Mouse (Mus musculus): ENCODE measurements around the gene Klhdc4. TPM values are rescaled to one million over a fixed set of nuclear protein-coding genes. Genes with fewer than 3 reads are reported as not detected.

The Klhdc4 gene
- polyA plus RNA-seq, 1 experiment from 2014 or later = 60.6 TPM

DNA sequence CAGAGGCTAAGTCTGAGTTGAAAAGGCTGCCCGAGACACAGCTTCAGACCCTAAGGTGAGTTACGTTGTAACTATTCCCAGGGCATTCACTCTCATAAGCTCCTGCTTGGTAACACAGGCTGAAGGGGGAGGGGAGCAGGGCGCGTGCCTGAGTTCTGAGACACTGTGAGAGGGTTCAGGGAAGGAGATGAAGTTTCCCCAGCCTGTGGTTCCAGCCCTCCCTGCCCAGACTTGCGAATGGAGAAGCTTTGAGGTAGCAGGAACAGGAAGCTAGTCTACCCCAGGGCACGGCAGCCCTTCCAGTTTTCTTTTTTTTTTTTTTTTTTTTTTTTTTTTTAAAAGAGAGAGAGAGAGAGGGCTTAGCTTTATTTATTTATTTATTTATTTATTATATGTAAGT, 31.9 kb upstream of the Klhdc4 start:
- WGBS = 60% methylated on average over 6 of the region's 6 CpGs
- no peak for DNase-seq (ENCODE audit: low spot score)

GRCm38 (mm10) chr8:121857747-121858146, 28.4 kb upstream of the Klhdc4 start:
- WGBS = 32% methylated on average over 2 of the region's 2 CpGs
- Histone ChIP-seq H3K27me3 (ENCODE audit: insufficient read depth, poor library complexity, severe bottlenecking) (no peaks in the 10 kb centered on the region), H3K9me3 (no peaks in the 10 kb centered on the region), H3K27ac (no peak overlapping the region), H3K4me1 (replicated peaks) (peaks cover 21% of the 10 kb centered on the region), H3K4me3 (no peak overlapping the region), H3K36me3 (no peaks in the 10 kb centered on the region)
- DNase-seq (ENCODE audit: low spot score) = no peak

More for the DNA sequence above, 31.9 kb upstream of the Klhdc4 start:
- Histone ChIP-seq H3K4me1 (replicated peaks) (peaks cover 21% of the 10 kb centered on the region), H3K4me3 (no peak overlapping the region), H3K27ac (no peak overlapping the region), H3K36me3 (no peaks in the 10 kb centered on the region), H3K9me3 (no peaks in the 10 kb centered on the region), H3K27me3 (ENCODE audit: insufficient read depth, poor library complexity, severe bottlenecking) (no peaks in the 10 kb centered on the region)

- H3K27me3 ChIP-seq (ENCODE audit: insufficient read depth, poor library complexity, severe bottlenecking) = 0 out of 2 replicates have a peak, but pooled peaks cover 3% of the 10 kb centered on the region
- DNase-seq (ENCODE audit: low spot score) = no peak
- WGBS = 53% methylated on average over 9 of the region's 9 CpGs
- H3K36me3 ChIP-seq = no peaks in the 10 kb centered on the region
- no peaks in the 10 kb centered on the region for H3K9me3 ChIP-seq
- no peak overlapping the region for H3K27ac ChIP-seq
- H3K4me1 ChIP-seq (replicated peaks) = peaks cover 21% of the 10 kb centered on the region
- H3K4me3 ChIP-seq = no peak overlapping the region
Observed at GRCm38 (mm10) chr8:121857331-121857730, 28.0 kb upstream of the Klhdc4 start.

DNA sequence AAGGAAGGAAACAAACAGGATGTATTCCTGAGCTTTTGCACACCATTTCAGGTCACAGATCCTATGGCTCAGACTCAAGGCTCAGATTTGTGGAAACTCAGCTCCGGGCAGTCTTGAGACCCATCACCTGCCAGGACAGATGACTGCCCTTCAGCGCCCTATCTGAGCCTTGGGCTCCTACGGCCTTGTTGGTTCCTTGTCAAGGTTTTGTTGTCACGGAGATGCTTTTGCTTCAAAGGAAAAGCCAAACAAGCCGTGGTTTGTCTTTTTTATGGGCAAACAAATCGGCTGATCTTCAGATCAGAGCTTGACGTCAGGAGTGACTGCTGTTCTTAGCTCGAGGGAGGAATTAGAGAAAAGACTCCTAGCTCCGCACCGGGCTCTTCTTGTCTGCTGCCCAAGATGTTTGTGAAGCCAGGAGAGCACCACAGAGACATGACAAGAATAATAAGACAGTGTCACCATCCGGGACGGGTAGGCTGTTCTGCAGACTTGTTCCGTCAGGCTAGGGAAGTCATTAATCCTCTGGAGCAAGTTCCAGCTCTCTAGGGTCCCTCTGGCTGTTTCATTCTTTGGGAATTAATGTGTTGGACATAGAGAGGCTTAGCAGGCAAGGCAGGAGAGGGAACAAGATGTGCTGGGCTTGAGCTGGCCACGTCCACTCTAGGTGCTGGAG, 26.8 kb upstream of the Klhdc4 start:
- peaks cover 27% of the 10 kb centered on the region for H3K4me1 ChIP-seq (replicated peaks)
- H3K27ac ChIP-seq = no peak overlapping the region
- H3K4me3 ChIP-seq = no peak overlapping the region
- WGBS = 87% methylated on average over 14 of the region's 14 CpGs
- no peaks in the 10 kb centered on the region for H3K36me3 ChIP-seq
- DNase-seq (ENCODE audit: low spot score) = no peak
- H3K9me3 ChIP-seq = no peaks in the 10 kb centered on the region
- H3K27me3 ChIP-seq (ENCODE audit: insufficient read depth, poor library complexity, severe bottlenecking) = 0 out of 2 replicates have a peak, but pooled peaks cover 5% of the 10 kb centered on the region

DNA sequence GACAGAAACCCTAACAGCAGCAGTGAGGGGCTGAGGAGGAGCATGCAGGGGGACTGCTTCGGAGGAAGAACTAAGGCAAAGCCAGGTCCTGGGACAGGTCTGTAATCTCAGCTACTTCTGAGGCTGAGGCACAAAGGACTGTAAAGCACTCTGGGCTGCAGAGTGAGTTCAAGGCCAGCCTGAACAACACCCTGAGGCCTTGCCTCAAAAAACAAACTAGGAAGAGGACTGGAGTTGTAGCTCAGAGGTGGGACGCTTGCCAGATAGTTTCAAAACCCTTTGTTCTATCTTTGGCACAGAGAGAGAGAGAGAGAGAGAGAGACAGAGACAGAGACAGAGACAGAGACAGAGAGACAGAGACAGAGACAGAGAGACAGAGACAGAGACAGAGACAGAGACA, 24.2 kb upstream of the Klhdc4 start:
- H3K4me3 ChIP-seq = no peak overlapping the region
- 84% methylated on average over 2 of the region's 2 CpGs for WGBS
- peaks cover 35% of the 10 kb centered on the region for H3K4me1 ChIP-seq (replicated peaks)
- H3K36me3 ChIP-seq = no peaks in the 10 kb centered on the region
- no peak overlapping the region for H3K27ac ChIP-seq
- no peaks in the 10 kb centered on the region for H3K9me3 ChIP-seq
- H3K27me3 ChIP-seq (ENCODE audit: insufficient read depth, poor library complexity, severe bottlenecking) = peaks cover 5% of the 10 kb centered on the region; the same call in 1 of the 2 replicates
- DNase-seq (ENCODE audit: low spot score) = no peak

DNA sequence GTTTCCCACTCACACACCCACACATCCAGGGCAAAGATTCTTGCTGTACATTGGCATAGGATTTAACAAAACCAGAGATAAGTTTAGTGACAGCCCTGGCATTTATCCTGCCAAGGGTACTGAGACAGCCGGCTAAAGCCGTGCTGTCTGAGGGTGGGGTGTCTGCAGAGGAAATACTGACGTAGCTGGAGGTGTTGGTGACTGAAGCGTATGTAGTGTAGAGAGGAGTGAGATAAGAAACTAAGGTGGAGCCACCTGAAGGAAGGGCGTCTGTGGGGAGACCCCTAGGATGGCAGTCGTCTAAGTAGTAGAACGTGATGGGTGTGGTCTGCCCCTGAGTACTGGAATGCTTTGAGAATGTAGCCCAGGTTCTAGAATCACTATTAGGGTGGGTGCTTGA, 23.1 kb upstream of the Klhdc4 start:
- no peak for DNase-seq (ENCODE audit: low spot score)
- Histone ChIP-seq H3K4me3 (no peak overlapping the region), H3K27me3 (ENCODE audit: insufficient read depth, poor library complexity, severe bottlenecking) (peaks cover 8% of the 10 kb centered on the region; the same call in 1 of the 2 replicates), H3K9me3 (no peaks in the 10 kb centered on the region), H3K36me3 (no peaks in the 10 kb centered on the region), H3K27ac (no peak overlapping the region; the same call in 1 of the 2 replicates), H3K4me1 (replicated peaks) (peaks cover 27% of the 10 kb centered on the region)
- WGBS = 68% methylated on average over 7 of the region's 7 CpGs

GRCm38 (mm10) chr8:121851716-121852115, 22.3 kb upstream of the Klhdc4 start:
- H3K4me3 ChIP-seq = peak overlapping the region; percentile 41; the same call in 1 of the 2 replicates
- H3K27me3 ChIP-seq (ENCODE audit: insufficient read depth, poor library complexity, severe bottlenecking) = peaks cover 8% of the 10 kb centered on the region; the same call in 1 of the 2 replicates
- no peaks in the 10 kb centered on the region for H3K36me3 ChIP-seq
- peaks cover 20% of the 10 kb centered on the region for H3K4me1 ChIP-seq (replicated peaks)
- no peak for DNase-seq (ENCODE audit: low spot score)
- peak overlapping the region; percentile 80 for H3K27ac ChIP-seq
- WGBS = 50% methylated on average over 7 of the region's 7 CpGs
- H3K9me3 ChIP-seq = no peaks in the 10 kb centered on the region

DNA sequence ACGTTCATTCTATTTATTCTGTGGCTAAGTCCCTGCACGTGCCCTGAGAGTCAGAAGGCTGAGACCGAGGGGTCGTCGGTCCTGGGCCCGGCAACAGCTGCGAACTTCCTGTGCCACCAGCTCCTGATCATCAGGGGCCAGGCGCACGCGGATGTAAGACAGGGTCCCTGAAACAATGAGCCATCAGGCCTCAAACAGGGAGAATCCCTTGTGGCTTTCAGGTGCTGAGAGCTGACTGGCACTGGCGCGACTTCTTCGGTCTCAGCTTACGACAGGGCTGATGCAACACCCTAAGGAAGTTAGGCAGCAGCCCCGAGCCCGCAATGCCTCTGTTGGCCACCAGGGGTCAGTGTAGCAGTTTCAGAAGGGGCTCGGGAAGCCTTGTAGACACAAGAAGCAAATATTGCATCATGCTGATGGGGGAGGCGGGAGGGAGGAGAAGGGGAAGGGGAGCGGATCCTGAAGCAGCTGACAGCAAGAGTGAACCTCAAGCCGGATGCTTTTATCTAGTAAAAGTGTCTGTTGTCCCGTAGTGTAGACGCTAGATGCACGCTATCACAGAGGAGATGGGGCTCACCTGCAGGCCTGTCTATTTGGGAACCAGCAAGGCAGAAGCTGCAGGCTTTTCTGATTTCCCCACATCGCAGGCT, 21.6 kb upstream of the Klhdc4 start:
- WGBS = 7% methylated on average over 24 of the region's 24 CpGs
- peak overlapping the region; percentile 80 for H3K27ac ChIP-seq
- peak; percentile 99 for DNase-seq (ENCODE audit: low spot score)

GRCm38 (mm10) chr8:121850436-121850820, 21.1 kb upstream of the Klhdc4 start:
- H3K27me3 ChIP-seq (ENCODE audit: insufficient read depth, poor library complexity, severe bottlenecking) = peaks cover 8% of the 10 kb centered on the region; the same call in 1 of the 2 replicates
- peak overlapping the region; percentile 80 for H3K27ac ChIP-seq
- H3K4me3 ChIP-seq = peak overlapping the region; percentile 41
- no peak for DNase-seq (ENCODE audit: low spot score)
- no peaks in the 10 kb centered on the region for H3K9me3 ChIP-seq
- 40% methylated on average over 12 of the region's 12 CpGs for WGBS
- H3K36me3 ChIP-seq = peaks cover 8% of the 10 kb centered on the region; the same call in 1 of the 2 replicates
- H3K4me1 ChIP-seq (replicated peaks) = peaks cover 20% of the 10 kb centered on the region

More for the DNA sequence above, 21.6 kb upstream of the Klhdc4 start:
- H3K4me1 ChIP-seq (replicated peaks) = peaks cover 20% of the 10 kb centered on the region
- peaks cover 3% of the 10 kb centered on the region; the same call in 1 of the 2 replicates for H3K36me3 ChIP-seq
- H3K9me3 ChIP-seq = no peaks in the 10 kb centered on the region
- H3K4me3 ChIP-seq = peak overlapping the region; percentile 41
- H3K27me3 ChIP-seq (ENCODE audit: insufficient read depth, poor library complexity, severe bottlenecking) = peaks cover 8% of the 10 kb centered on the region; the same call in 1 of the 2 replicates

GRCm38 (mm10) chr8:121850018-121850417, 20.6 kb upstream of the Klhdc4 start:
- Histone ChIP-seq H3K4me1 (replicated peaks) (peaks cover 21% of the 10 kb centered on the region), H3K27ac (0 out of 2 replicates have a peak overlapping the region, but pooled peaks have one; percentile 80), H3K27me3 (ENCODE audit: insufficient read depth, poor library complexity, severe bottlenecking) (peaks cover 8% of the 10 kb centered on the region; the same call in 1 of the 2 replicates), H3K4me3 (no peak overlapping the region), H3K9me3 (no peaks in the 10 kb centered on the region), H3K36me3 (peaks cover 12% of the 10 kb centered on the region; the same call in 1 of the 2 replicates)
- 15% methylated on average over 6 of the region's 6 CpGs for WGBS
- DNase-seq (ENCODE audit: low spot score) = peak; percentile 82

GRCm38 (mm10) chr8:121849303-121849702, 19.9 kb upstream of the Klhdc4 start:
- Histone ChIP-seq H3K27me3 (ENCODE audit: insufficient read depth, poor library complexity, severe bottlenecking) (peaks cover 8% of the 10 kb centered on the region; the same call in 1 of the 2 replicates), H3K4me1 (replicated peaks) (peaks cover 26% of the 10 kb centered on the region), H3K36me3 (peaks cover 16% of the 10 kb centered on the region; the same call in 1 of the 2 replicates), H3K9me3 (no peaks in the 10 kb centered on the region), H3K27ac (no peak overlapping the region), H3K4me3 (no peak overlapping the region)
- 77% methylated on average over 9 of the region's 9 CpGs for WGBS
- no peak for DNase-seq (ENCODE audit: low spot score)

DNA sequence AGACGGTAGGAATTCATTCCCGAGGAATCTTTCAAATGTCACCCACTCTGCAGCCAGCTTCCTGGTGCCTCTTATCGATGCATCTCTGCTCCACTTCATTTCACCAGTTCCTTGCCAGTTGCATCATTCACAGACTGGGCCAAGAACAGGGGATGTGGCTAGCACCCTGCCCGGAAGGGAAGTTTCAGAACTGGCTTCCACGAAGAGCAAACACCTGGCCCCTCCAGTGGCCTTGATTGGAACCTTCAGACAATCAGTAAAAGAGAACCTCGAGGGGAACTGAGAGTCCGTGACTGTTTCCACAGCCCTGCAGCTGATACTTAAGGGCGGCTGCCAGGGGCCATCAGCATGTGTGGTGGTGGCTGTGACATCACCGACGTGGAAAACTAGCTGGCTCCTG, 19.1 kb upstream of the Klhdc4 start:
- Histone ChIP-seq H3K4me1 (replicated peaks) (peaks cover 26% of the 10 kb centered on the region), H3K4me3 (no peak overlapping the region), H3K9me3 (no peaks in the 10 kb centered on the region), H3K27me3 (ENCODE audit: insufficient read depth, poor library complexity, severe bottlenecking) (peaks cover 8% of the 10 kb centered on the region; the same call in 1 of the 2 replicates), H3K36me3 (peaks cover 20% of the 10 kb centered on the region), H3K27ac (no peak overlapping the region)
- DNase-seq (ENCODE audit: low spot score) = no peak
- 73% methylated on average over 10 of the region's 10 CpGs for WGBS

- Histone ChIP-seq H3K27me3 (ENCODE audit: insufficient read depth, poor library complexity, severe bottlenecking) (peaks cover 8% of the 10 kb centered on the region; the same call in 1 of the 2 replicates), H3K9me3 (no peaks in the 10 kb centered on the region), H3K27ac (no peak overlapping the region), H3K4me1 (replicated peaks) (peaks cover 26% of the 10 kb centered on the region), H3K36me3 (peaks cover 25% of the 10 kb centered on the region), H3K4me3 (no peak overlapping the region)
- 80% methylated on average over 6 of the region's 6 CpGs for WGBS
- no peak for DNase-seq (ENCODE audit: low spot score)
Observed at GRCm38 (mm10) chr8:121847987-121848386, 18.6 kb upstream of the Klhdc4 start.
